Mouse (Mus musculus) NIH3T3 (cell line): ENCODE results near the gene Adam26b.
"Not testable (repeated sequence)": the region's sequence is repeated elsewhere in the genome, so short reads cannot be mapped to it uniquely, and the experiment has no call there.

Experiments used
- DNase-seq: peaks from one replicate; pipeline ENCODE4 v3.0.0-alpha.2; 2012; ENCODE audit warnings: low read depth

Adam26b gene

DNA sequence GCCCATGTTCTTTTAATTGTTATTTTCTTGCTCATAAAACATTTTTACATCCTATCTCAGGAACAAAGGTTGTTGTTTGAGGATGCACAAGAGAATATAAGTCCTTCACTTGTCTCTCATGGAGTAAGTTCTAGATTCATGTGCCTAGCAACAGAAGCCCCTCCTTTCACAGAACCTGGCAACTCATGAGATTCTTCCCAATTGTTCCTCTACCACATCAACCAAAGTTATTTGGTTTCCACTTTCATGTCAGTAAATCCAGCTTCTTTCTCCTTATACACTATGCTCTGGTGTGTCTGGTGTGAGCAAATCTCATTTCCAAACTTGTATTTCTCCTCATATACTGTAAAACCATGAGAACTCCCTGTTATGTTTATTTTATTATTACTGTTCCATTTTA, at the start of gene Adam26b:
Gene Adam26b (minus strand): TSS at position 101 of the 400 bp plus-strand sequence.
- DNase-seq, result not testable (repeated sequence)

DNA sequence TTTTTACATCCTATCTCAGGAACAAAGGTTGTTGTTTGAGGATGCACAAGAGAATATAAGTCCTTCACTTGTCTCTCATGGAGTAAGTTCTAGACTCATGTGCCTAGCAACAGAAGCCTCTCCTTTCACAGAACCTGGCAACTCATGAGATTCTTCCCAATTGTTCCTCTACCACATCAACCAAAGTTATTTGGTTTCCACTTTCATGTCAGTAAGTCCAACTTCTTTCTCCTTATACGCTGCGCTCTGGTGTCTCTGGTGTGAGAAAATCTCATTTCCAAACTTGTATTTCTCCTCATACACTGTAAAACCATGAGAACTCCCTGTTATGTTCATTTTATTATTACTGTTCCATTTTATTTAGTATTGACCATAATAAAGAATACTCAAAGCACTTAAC, 48.7 kb upstream of the Adam26b start, which contains the start of gene Adam26a:
Gene Adam26a (minus strand): TSS at position 101 of the 400 bp plus-strand sequence.
- not testable (repeated sequence) for DNase-seq
